Mouse (Mus musculus) stomach, embryonic 14.5 days (tissue): ENCODE data around the gene Sfxn2. TPM values are rescaled to one million over a fixed set of nuclear protein-coding genes. Genes with fewer than 3 reads are reported as not detected.

Source experiments
- ATAC-seq: fragments of 200-750 bp; cut with Nextera tagmentation; 2 replicates; pipeline ENCODE4 v1.8.0; 2017; ENCODE audit warnings: low read depth, moderate TSS enrichment; ENCODE audit not compliant: insufficient number of reproducible peaks, insufficient read depth, low FRiP score
- H3K27ac ChIP-seq: fragments of 300-500 bp; sonication (generic); 2 replicates; pipeline ENCODE4 v1.5.1; 2014; ENCODE audit warnings: mild to moderate bottlenecking, low read length, moderate library complexity, mixed read lengths
- H3K27me3 ChIP-seq: fragments of 300-500 bp; sonication (generic); 2 replicates; pipeline ENCODE4 v1.6.1; 2014; ENCODE audit warnings: low read length, control low read depth, mixed read lengths; ENCODE audit not compliant: control insufficient read depth, insufficient read depth
- H3K36me3 ChIP-seq: fragments of 300-500 bp; sonication (generic); 2 replicates; pipeline ENCODE4 v1.6.1; 2014; ENCODE audit warnings: mild to moderate bottlenecking, control low read depth, low read length, moderate library complexity, mixed read lengths; ENCODE audit not compliant: control insufficient read depth, insufficient read depth
- H3K4me1 ChIP-seq: fragments of 300-500 bp; sonication (generic); 2 replicates; pipeline ENCODE4 v1.6.1; 2014; ENCODE audit warnings: low read length, control low read depth, mixed read lengths; ENCODE audit not compliant: control insufficient read depth, insufficient read depth
- H3K4me2 ChIP-seq: fragments of 300-500 bp; sonication (generic); replicated peaks from 2 replicates; pipeline ENCODE4 v1.6.1; 2014; ENCODE audit warnings: low read depth, low read length, control low read depth
- H3K4me3 ChIP-seq: fragments of 300-500 bp; sonication (generic); 2 replicates; pipeline ENCODE4 v1.5.1; 2014; ENCODE audit warnings: low read depth, low read length, control low read depth
- H3K9ac ChIP-seq: fragments of 300-500 bp; sonication (generic); replicated peaks from 2 replicates; pipeline ENCODE4 v1.6.1; 2014; ENCODE audit warnings: low read depth, mild to moderate bottlenecking, control low read depth, low read length, moderate library complexity, mixed read lengths
- H3K9me3 ChIP-seq: fragments of 300-500 bp; sonication (generic); 2 replicates; pipeline ENCODE4 v1.6.1; 2016; ENCODE audit warnings: low read depth, low read length, control low read depth; ENCODE audit not compliant: control insufficient read depth
- whole genome bisulfite sequencing: fragments of 180-500 bp; shearing (Covaris S2); extraction: QIAGEN DNeasy Blood & Tissue Kit; methylation state at CpG from one replicate; pipeline ENCODE4 v1.1.7; 2014; 5-methylcytosine and 5-hydroxymethylcytosine counted together
- polyA plus RNA-seq: library from polyadenylated mRNA; unstranded; fragments of >200 nt; fragmentation: Nextera tagmentation; extraction: Ambion mirVana; gene quantifications from 2 replicates; pipeline ENCODE4 v1.2.1, GENCODE M21; 2014

Gene Sfxn2
- polyA plus RNA-seq: 19.3 and 20.8 TPM in 2 replicates

DNA sequence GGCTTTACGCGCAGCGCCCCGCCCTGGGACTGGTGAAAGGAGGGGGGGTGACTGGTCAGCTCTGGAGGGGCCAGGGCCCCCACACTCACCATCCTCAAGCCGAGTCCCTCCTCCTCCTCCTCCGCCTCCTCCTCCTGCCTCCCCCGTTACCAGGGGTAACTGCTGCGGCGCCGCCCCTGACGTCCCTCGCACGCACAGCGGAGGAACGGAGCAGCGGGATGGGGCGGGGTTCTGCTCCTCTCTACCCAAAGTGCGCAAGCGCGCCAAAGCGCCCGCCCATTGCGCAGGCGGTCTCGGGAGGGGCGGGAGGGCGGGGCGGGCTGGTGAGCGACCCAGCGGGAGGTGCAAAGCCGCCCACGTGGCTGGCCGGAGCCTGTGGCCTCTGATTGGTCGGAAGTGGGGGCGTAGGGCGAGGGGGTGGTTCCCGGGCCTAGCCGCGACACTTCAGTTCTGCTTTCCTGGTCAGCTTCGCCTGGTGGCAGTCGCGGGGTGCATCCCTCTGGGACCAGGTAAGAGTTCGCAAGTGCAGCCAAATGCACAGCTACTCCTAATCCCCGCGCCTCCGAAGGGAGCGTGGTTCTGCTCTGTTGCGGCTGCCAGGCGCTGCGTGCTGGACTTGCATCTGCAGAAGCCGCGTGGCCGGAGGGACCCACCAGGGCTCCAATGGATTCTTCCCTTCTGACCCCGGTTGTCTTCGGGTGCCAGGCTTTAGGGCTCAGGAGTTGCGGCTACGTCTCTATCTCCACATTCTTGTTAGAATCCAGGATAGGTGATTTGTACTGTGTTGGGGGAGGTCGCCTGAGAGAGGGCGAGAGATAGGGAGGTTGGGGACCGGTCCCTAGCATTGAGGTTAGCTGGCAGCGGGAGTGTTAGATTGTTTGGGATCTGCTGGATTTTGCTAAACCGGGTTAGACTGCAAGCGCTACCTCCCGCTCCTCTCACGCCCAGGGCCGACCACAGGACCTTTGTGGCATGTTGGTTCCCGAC is at the start of gene Sfxn2, which contains the start of gene Arl3:
TSS of gene Sfxn2 (plus strand) at position 415 of the 987 bp plus-strand sequence.
TSS of gene Arl3 (minus strand) at position 248 of the 987 bp plus-strand sequence.
- under 1% methylated on average over 56 of the region's 67 CpGs for WGBS

DNA sequence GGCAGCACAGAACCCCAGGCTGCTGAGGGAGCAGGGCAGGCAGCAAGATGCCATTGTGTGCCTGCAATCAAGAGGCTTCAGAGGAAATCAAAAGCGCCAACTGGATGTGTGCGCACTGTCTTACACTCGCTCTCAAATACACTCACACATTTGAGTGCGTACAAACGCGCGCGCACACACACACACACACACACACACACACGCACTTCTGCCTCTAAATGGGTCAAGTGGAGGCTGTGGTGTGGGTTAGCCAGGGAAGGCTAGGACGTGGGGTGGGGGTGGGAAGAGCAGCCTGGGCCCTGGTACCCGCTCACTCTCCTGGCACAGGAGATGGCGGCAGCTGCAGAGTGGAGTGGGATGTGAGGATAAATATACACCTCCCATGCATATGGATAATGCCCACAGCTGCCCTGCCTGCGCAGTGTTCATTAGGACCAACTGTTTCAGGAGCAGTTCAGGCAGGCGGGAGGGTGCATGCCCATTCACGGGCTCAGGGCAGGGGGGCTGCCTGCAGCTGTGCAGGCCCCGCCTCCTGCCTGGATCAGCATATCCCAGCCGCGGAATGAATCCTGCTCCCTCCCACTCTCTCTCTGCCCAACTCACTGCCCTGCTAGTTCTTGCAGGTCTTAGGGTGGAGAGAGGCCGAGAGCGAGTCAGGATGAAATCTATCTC is 49.5 kb upstream of the Sfxn2 start:
- Histone ChIP-seq H3K4me1 (peaks cover 41% of the 10 kb centered on the region), H3K36me3 (no peaks in the 10 kb centered on the region), H3K4me2 (peak overlapping the region; percentile 45), H3K9ac (0 out of 2 replicates have a peak overlapping the region, but pooled peaks have one; percentile 10), H3K9me3 (no peaks in the 10 kb centered on the region), H3K27ac (peak overlapping the region; percentile 86), H3K4me3 (no peak overlapping the region), H3K27me3 (no peaks in the 10 kb centered on the region)
- peak; percentile 79 for ATAC-seq
- WGBS: 12% methylated on average over 20 of the region's 20 CpGs

More for the DNA sequence above, at the start of gene Sfxn2, which contains the start of gene Arl3:
- Histone ChIP-seq H3K27ac (peak within 1 kb of the TSS; percentile 76), H3K4me3 (peak within 1 kb of the TSS; percentile 63), H3K9me3 (no peaks in the 10 kb centered on the region), H3K27me3 (no peaks in the 10 kb centered on the region), H3K36me3 (no peaks in the 10 kb centered on the region), H3K4me1 (peaks cover 7% of the 10 kb centered on the region), H3K4me2 (peak within 1 kb of the TSS; percentile 75), H3K9ac (peak within 1 kb of the TSS; percentile 49)
- ATAC-seq: peak; percentile 96

DNA sequence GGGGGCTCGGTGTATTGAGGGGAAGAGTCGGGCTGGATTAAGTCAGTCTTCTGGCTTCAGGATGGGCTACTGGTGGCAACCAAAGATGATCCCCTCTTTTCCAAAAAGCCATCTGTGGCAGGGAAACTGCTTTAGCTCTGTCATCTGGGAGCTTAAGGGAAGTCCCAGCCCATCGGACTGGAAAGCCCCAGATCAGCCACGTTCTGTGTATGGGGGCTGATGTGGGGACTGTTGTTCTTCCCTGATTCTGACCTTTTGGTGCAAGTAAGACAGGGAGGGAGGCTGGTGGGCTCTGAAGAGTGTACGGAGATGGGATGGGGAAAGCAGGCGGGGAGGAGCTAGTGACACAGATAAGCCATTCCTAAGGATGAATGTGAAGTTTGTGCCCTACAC is 49.0 kb upstream of the Sfxn2 start:
- H3K4me1 ChIP-seq: peaks cover 41% of the 10 kb centered on the region
- ATAC-seq: no peak

DNA sequence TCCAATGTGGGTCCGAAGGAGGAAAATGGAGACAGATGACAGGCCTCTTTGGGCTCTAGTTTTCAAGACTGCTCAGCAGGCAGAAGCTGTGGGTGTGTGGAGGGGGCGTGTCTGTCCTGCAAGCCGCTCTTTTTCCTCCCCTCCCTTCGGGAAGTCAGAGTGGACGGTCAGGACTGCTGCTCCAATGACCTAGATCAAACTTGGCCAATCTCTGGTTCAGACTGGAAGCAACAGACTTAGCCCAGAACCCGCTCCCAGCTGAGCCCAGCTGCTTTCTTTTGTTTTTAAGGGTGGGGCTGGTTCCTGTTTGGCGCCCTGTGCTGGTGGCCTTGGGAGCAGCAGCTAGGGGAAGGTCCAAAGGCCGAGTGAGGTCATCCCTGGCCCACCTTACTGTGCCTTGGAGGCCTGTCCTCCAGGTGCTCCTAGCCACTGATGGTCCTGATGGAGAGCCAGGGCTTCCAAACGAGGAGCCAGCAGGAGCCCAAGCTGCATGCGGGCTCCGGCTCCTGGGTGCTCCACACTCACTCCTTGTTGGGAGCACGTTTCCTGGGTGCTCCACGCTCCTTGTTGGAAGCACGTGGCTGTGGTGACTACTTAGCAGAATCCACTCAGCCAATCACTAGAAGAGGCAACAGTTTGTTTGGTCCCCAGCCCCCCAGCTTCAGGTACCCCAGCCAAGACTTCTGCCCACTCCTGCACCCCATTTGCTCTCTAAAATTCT is 48.4 kb upstream of the Sfxn2 start:
- Histone ChIP-seq H3K9ac (no peak overlapping the region; the same call in 1 of the 2 replicates), H3K4me2 (peak overlapping the region; percentile 45), H3K36me3 (no peaks in the 10 kb centered on the region), H3K27me3 (no peaks in the 10 kb centered on the region), H3K27ac (peak overlapping the region; percentile 86), H3K4me3 (no peak overlapping the region), H3K9me3 (no peaks in the 10 kb centered on the region), H3K4me1 (peaks cover 45% of the 10 kb centered on the region)
- 31% methylated on average over 14 of the region's 14 CpGs for WGBS
- peak; percentile 56; the same call in 1 of the 2 replicates for ATAC-seq

More for the DNA sequence above, 49.0 kb upstream of the Sfxn2 start:
- H3K9ac ChIP-seq: no peak overlapping the region; the same call in 1 of the 2 replicates
- WGBS: 12% methylated on average over 6 of the region's 6 CpGs
- no peaks in the 10 kb centered on the region for H3K27me3 ChIP-seq
- peak overlapping the region; percentile 86 for H3K27ac ChIP-seq
- H3K4me3 ChIP-seq: no peak overlapping the region
- H3K4me2 ChIP-seq: peak overlapping the region; percentile 45
- no peaks in the 10 kb centered on the region for H3K9me3 ChIP-seq
- H3K36me3 ChIP-seq: no peaks in the 10 kb centered on the region

DNA sequence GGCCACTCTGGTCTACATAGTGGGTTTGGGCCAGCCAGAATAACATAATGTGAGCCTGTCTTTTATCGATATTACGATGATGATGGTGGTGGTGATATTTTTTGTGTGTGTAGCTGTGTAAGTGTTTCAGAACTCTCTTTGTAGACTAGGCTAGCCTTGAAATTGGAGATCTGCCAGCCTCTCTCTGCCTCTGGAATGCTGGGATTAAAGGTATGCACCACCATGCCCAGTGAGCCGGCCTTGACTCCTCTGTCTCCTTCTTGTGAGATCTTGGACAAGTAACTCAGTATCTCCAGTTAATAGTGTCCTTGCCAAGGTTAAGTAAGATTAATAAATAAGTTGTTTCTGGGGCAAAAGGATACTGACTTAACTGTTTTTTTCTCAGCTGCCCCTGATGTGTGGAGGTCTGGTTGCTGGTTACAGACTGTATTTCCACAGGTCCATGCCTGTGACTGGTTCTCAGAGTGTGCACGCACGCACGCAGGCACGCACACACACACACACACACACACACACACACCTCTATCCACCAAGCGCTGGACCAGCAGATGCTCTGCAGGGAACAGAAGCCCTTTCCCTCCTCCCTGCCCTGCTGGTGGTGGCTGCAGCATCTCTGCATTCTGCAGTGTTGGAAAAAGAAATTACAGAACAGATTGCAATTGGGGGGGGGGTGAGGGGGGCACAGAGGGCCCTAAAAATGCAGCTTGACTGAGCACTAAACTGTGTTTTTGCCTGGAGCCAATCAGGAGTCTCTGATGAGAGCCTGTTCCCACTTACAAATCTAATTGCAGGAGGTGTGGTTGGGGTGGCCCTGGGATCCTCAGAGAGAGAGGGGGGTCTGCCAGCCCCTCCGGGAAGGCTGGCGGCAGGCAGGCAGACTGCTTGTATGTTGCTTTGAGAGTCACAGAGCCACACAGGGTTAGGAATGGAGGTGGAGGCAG is 47.2 kb upstream of the Sfxn2 start:
- no peak overlapping the region for H3K27ac ChIP-seq

DNA sequence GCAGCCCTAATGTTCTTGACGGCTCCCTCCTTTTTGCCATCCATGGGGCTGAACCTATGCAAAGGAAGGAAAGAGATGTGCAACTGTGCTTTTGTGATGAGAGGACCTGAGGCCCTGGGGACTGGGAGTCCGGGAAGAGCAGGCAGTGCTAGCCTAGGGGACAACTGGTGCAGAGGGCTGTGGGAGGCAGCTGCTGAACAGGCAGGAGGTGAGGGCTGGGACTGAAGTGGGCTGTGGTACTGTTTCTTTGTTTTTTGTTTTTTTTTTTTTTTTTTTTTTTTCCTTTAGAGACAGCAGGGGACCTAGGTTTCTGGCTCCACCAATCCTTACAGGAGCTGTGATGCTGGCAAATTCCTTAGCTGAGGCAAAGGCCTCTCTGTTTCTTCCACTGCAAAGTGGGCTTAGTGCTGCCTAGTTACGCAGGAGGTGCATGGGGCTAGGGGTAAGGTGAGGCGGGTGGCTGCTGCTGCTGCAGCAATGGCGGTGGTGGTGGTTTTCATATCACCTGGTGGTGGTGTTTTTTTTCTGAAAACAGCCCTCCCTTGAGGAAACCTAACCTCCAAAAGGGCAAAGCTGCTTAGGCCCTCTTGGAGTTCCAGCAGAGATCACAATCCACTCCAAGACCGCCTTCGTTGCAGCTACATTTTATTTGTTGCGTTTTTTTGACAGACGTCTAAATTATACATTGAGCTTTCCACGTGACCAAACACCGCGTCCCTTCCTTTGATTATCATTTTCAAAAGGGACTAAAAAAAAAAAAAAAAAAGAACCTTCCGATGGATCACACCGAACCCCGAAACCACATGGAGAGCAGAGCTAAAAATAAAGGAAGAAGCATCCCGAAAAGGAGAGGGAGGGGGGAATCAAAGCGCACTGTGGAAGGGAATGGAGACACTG is 45.3 kb upstream of the Sfxn2 start:
- no peak for ATAC-seq
- no peaks in the 10 kb centered on the region for H3K27me3 ChIP-seq
- no peak overlapping the region for H3K4me3 ChIP-seq
- H3K9ac ChIP-seq: no peak overlapping the region
- peaks cover 72% of the 10 kb centered on the region for H3K4me1 ChIP-seq
- H3K36me3 ChIP-seq: no peaks in the 10 kb centered on the region
- peak overlapping the region; percentile 42 for H3K4me2 ChIP-seq
- WGBS: 36% methylated on average over 17 of the region's 17 CpGs
- H3K27ac ChIP-seq: peak overlapping the region; percentile 87; the same call in 1 of the 2 replicates
- no peaks in the 10 kb centered on the region for H3K9me3 ChIP-seq

More for the DNA sequence above, 47.2 kb upstream of the Sfxn2 start:
- Histone ChIP-seq H3K36me3 (no peaks in the 10 kb centered on the region), H3K9ac (no peak overlapping the region), H3K4me3 (no peak overlapping the region), H3K27me3 (no peaks in the 10 kb centered on the region), H3K9me3 (no peaks in the 10 kb centered on the region), H3K4me2 (no peak overlapping the region), H3K4me1 (peaks cover 57% of the 10 kb centered on the region)
- no peak for ATAC-seq
- 68% methylated on average over 10 of the region's 10 CpGs for whole genome bisulfite sequencing
